Mouse (Mus musculus): Measurements from ENCODE around the gene Sbk3.

- no peak for TF ChIP-seq CTCF (IDR thresholded peaks at IDR 0.05; ENCODE audit: borderline replicate concordance, insufficient read depth, low read length)
- TF ChIP-seq POLR2A (IDR thresholded peaks at IDR 0.05; ENCODE audit: low read depth, low read length) = no peak
These were observed 53.5 kb downstream of the Sbk3 start for GRCm38 (mm10) chr7:4917494-4917893.
